10 mouse cellular contexts compared by ENCODE assay signal in the genomic region with DNA sequence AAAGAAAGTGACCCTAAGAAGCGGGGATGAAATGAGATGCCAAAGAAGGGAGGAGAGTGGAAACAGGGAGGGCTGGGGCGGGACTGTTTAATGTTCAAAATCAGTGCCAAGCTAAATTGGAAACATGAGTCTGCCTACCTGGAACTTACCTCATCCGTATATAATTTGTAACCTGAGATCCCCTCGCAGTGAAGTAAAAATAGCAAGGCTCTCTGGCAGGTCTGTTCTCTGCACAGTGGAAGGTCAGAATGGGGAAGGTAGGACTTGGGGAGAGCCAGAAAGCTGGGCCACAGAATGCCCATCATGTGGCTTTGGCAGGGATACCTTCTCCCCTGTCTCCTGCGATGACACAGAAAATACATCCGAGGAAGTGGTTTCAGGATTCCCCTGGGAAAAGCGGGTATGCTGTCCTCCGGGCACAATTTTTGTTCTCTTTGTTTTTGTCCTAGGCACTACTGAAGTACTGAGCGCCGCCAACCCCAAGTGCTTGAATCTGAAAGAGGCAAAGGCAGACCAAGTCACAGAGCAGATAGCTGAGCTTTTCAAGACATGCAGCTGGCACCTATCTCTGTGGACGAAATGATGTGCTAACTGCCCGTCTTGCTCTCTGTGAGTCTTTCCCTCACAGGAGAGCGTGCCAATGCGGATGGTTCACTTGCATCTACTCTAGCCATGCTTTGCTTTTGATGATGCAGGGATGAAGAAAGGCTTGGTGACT.
A peak's percentile ranks its signal among the peaks of the same experiment; 100 is the strongest.
DNase-seq lines count a peak whose midpoint lies in the region; ATAC-seq lines count a peak whose summit lies in the region.
"Had no signal": no experiment of that assay in that cellular context is flagged by ENCODE, and none has a peak within 500 bp of the region (broad histone marks: within the 10 kb centered on the region; RNA-seq: fewer than 3 reads in every experiment).

No protein-coding gene starts in this region.

- no peaks in the 10 kb centered on the region for H3K36me3 ChIP-seq in embryonic facial prominence, embryonic 10.5 days (replicated peaks)
- no peaks in the 10 kb centered on the region for H3K36me3 ChIP-seq in heart, embryonic 15.5 days
- H3K36me3 ChIP-seq in limb, embryonic 12.5 days, result no peaks in the 10 kb centered on the region
- H3K36me3 ChIP-seq: midbrain, embryonic 12.5 days had no signal

- peak overlapping the region; percentile 32; the same call in 1 of the 2 replicates for H3K4me3 ChIP-seq in embryonic facial prominence, embryonic 10.5 days
- H3K4me3 ChIP-seq in heart, embryonic 15.5 days, result peak overlapping the region; percentile 42
- H3K4me3 ChIP-seq in limb, embryonic 12.5 days (replicated peaks), result no peak overlapping the region
- H3K4me3 ChIP-seq: midbrain, embryonic 12.5 days had no signal

- H3K4me1 ChIP-seq in embryonic facial prominence, embryonic 10.5 days, result peaks cover 23% of the 10 kb centered on the region
- H3K4me1 ChIP-seq in heart, embryonic 15.5 days (replicated peaks), result peaks cover 28% of the 10 kb centered on the region
- H3K4me1 ChIP-seq in limb, embryonic 12.5 days (replicated peaks), result peaks cover 15% of the 10 kb centered on the region
- H3K4me1 ChIP-seq: midbrain, embryonic 12.5 days had no signal

- H3K9me3 ChIP-seq in embryonic facial prominence, embryonic 10.5 days, result no peaks in the 10 kb centered on the region
- no peaks in the 10 kb centered on the region for H3K9me3 ChIP-seq in heart, embryonic 15.5 days (replicated peaks)
- H3K9me3 ChIP-seq in limb, embryonic 12.5 days, result no peaks in the 10 kb centered on the region
- H3K9me3 ChIP-seq: midbrain, embryonic 12.5 days had no signal

- peak; percentile 85 for ATAC-seq in heart, embryonic 15.5 days (replicated peaks; ENCODE audit: insufficient number of reproducible peaks, insufficient read depth, low FRiP score, low read depth)
- ATAC-seq in limb, embryonic 12.5 days (ENCODE audit: insufficient number of reproducible peaks, insufficient read depth, low FRiP score, low TSS enrichment, low read depth), result peak; percentile 92
- ATAC-seq: intestine, embryonic 16.5 days had no signal

- H3K27ac ChIP-seq in embryonic facial prominence, embryonic 10.5 days (replicated peaks), result peak overlapping the region; percentile 70
- H3K27ac ChIP-seq in heart, embryonic 15.5 days, result peak overlapping the region; percentile 88
- peak overlapping the region; percentile 85 for H3K27ac ChIP-seq in limb, embryonic 12.5 days
- H3K27ac ChIP-seq: midbrain, embryonic 12.5 days had no signal

- H3K27me3 ChIP-seq in embryonic facial prominence, embryonic 10.5 days (replicated peaks; ENCODE audit: low read depth, poor library complexity, severe bottlenecking), result no peaks in the 10 kb centered on the region
- no peaks in the 10 kb centered on the region for H3K27me3 ChIP-seq in heart, embryonic 15.5 days
- H3K27me3 ChIP-seq in limb, embryonic 12.5 days, result no peaks in the 10 kb centered on the region
- H3K27me3 ChIP-seq: midbrain, embryonic 12.5 days had no signal

- H3K9ac ChIP-seq in heart, embryonic 15.5 days, result peak overlapping the region; percentile 42
- no peak overlapping the region for H3K9ac ChIP-seq in limb, embryonic 12.5 days (replicated peaks)
- H3K9ac ChIP-seq: midbrain, embryonic 12.5 days had no signal

- H3K4me2 ChIP-seq in heart, embryonic 15.5 days, result peak overlapping the region; percentile 58
- peak overlapping the region; percentile 31 for H3K4me2 ChIP-seq in limb, embryonic 12.5 days
- H3K4me2 ChIP-seq: midbrain, embryonic 12.5 days had no signal

- peak; percentile 66 for DNase-seq in cerebellum, adult 18-20 months
- DNase-seq in embryonic facial prominence, embryonic 10.5 days (ENCODE audit: low spot score), result peak; percentile 68
- DNase-seq in urinary bladder, postnatal 14 days (ENCODE audit: low spot score), result no peak
- no peak for DNase-seq in thymus, postnatal 4 days
- DNase-seq in liver, result no peak
- no peak for DNase-seq in thymus, postnatal 0 days (ENCODE audit: low spot score)

- WGBS in embryonic facial prominence, embryonic 10.5 days, result 58% methylated on average over 14 of the region's 14 CpGs
- 33% methylated on average over 14 of the region's 14 CpGs for WGBS in heart, embryonic 15.5 days
- 62% methylated on average over 14 of the region's 14 CpGs for WGBS in limb, embryonic 12.5 days

Comparison
In these comparisons a context has a peak if more than half of its experiments do, and no peak if none do; other contexts are left out.
1. DNase-seq: peak in cerebellum, adult 18-20 months (2 of 2) and embryonic facial prominence, embryonic 10.5 days (single experiment); none in urinary bladder, postnatal 14 days (single experiment), thymus, postnatal 4 days (single experiment), liver (single experiment) and thymus, postnatal 0 days (single experiment).
2. Peak in every context shown above with its lines, with median percentiles within 50 percentile points of each other: H3K27ac ChIP-seq.